Mouse (Mus musculus) cerebellum, adult 2 months (tissue): ENCODE data around the gene Pyroxd1. TPM values are rescaled to one million over a fixed set of nuclear protein-coding genes. Genes with fewer than 3 reads are reported as not detected.

Experiments
- DNase-seq, 2 experiments: peaks; one replicate each; pipeline ENCODE4 v3.0.0; 2021
- H3K27ac ChIP-seq: fragments of 200-500 bp; 2 replicates; pipeline ENCODE4 v1.5.1; 2012; ENCODE audit warnings: low read length, control low read depth, inconsistent platforms; ENCODE audit not compliant: insufficient read depth
- H3K27me3 ChIP-seq: fragments of 200-500 bp; 2 replicates; pipeline ENCODE4 v1.6.1; 2012; ENCODE audit warnings: inconsistent platforms, mild to moderate bottlenecking, low read length, moderate library complexity; ENCODE audit not compliant: control insufficient read depth, insufficient read depth
- H3K4me1 ChIP-seq: fragments of 200-500 bp; 2 replicates; pipeline ENCODE4 v1.6.1; 2011; ENCODE audit warnings: low read length; ENCODE audit not compliant: control insufficient read depth, insufficient read depth
- H3K4me3 ChIP-seq: fragments of 200-500 bp; replicated peaks from 2 replicates; pipeline ENCODE3; 2011; ENCODE audit warnings: mild to moderate bottlenecking, low read depth, low read length, control low read depth; ENCODE audit not compliant: insufficient read depth
- CTCF ChIP-seq: fragments of 200-500 bp; IDR thresholded peaks from 2 replicates; pipeline ENCODE4 v1.5.1; 2011; ENCODE audit warnings: low read depth, mild to moderate bottlenecking, control low read depth, low read length, moderate library complexity, borderline replicate concordance; ENCODE audit not compliant: insufficient read depth
- POLR2A ChIP-seq: fragments of 200-500 bp; IDR thresholded peaks from 2 replicates; pipeline ENCODE4 v1.6.1; 2011; ENCODE audit warnings: low read length, control low read depth, borderline replicate concordance; ENCODE audit not compliant: insufficient read depth
- WGBS: fragments of 180-500 bp; shearing (Covaris S2); methylation state at CpG from one replicate; pipeline ENCODE4 v1.1.7; 2018; 5-methylcytosine and 5-hydroxymethylcytosine counted together
- polyA plus RNA-seq: library from polyadenylated mRNA; depleted of rRNA; stranded (reverse); fragments of >200 nt; gene quantifications from 2 replicates; pipeline ENCODE4 v1.2.3, GENCODE M21; 2012; rRNA removed

The Pyroxd1 gene
- polyA plus RNA-seq, 1 experiment, result 10.9 TPM

- TF ChIP-seq POLR2A (no peak), CTCF (no peak)
- H3K27ac ChIP-seq, result no peak overlapping the region
- H3K4me1 ChIP-seq, result peaks cover 5% of the 10 kb centered on the region
- no peak overlapping the region for H3K4me3 ChIP-seq
- no peaks in the 10 kb centered on the region for H3K27me3 ChIP-seq
- 33% methylated on average over 5 of the region's 5 CpGs for WGBS
- DNase-seq, result peak; percentile 29 to 35
These were observed 49.2 kb downstream of the Pyroxd1 start for GRCm38 (mm10) chr6:142394669-142395068.

GRCm38 (mm10) chr6:142395756-142396155, 50.3 kb downstream of the Pyroxd1 start:
- WGBS, result 70% methylated on average over 6 of the region's 6 CpGs
- no peak for DNase-seq

GRCm38 (mm10) chr6:142411140-142411539, 65.7 kb downstream of the Pyroxd1 start:
- 5% methylated on average over 1 of the region's 1 CpGs for WGBS
- TF ChIP-seq POLR2A (no peak), CTCF (no peak)
- no peak overlapping the region for H3K4me3 ChIP-seq

More at GRCm38 (mm10) chr6:142395756-142396155, 50.3 kb downstream of the Pyroxd1 start:
- peaks cover 5% of the 10 kb centered on the region for H3K4me1 ChIP-seq
- no peak for TF ChIP-seq POLR2A
- H3K4me3 ChIP-seq, result no peak overlapping the region
- no peaks in the 10 kb centered on the region for H3K27me3 ChIP-seq
- no peak overlapping the region for H3K27ac ChIP-seq

More at GRCm38 (mm10) chr6:142411140-142411539, 65.7 kb downstream of the Pyroxd1 start:
- DNase-seq, result no peak
- no peak overlapping the region for H3K27ac ChIP-seq
- no peaks in the 10 kb centered on the region for H3K4me1 ChIP-seq
- peaks cover 2% of the 10 kb centered on the region; the same call in 1 of the 2 replicates for H3K27me3 ChIP-seq

Other genes starting within 250 kb of the Pyroxd1 start
- 0.03 TPM in 1 of 2 replicates, not detected in the other for gene Slco1a6, start 137.1 kb upstream of the Pyroxd1 start, polyA plus RNA-seq
- not detected in 2 replicates for gene Iapp, start 47.2 kb upstream of the Pyroxd1 start, polyA plus RNA-seq
- gene Slco1a5, start 22.7 kb upstream of the Pyroxd1 start, polyA plus RNA-seq, result 0.13 and 0.36 TPM in 2 replicates
- 12.8 and 13.1 TPM in 2 replicates for gene Recql, start 41.4 kb downstream of the Pyroxd1 start, polyA plus RNA-seq
- 25.6 and 26.4 TPM in 2 replicates for gene Golt1b, start 41.6 kb downstream of the Pyroxd1 start, polyA plus RNA-seq
- gene Spx, start 67.8 kb downstream of the Pyroxd1 start, polyA plus RNA-seq, result 8.8 and 9.2 TPM in 2 replicates
- 0.05 and 0.08 TPM in 2 replicates for gene Gys2, start 127.5 kb downstream of the Pyroxd1 start, polyA plus RNA-seq
- gene Ldhb, start 162.3 kb downstream of the Pyroxd1 start, polyA plus RNA-seq, result 1,547 and 1,570 TPM in 2 replicates
- gene Kcnj8, start 226.0 kb downstream of the Pyroxd1 start, polyA plus RNA-seq, result 5.8 and 6.1 TPM in 2 replicates